Mouse (Mus musculus) kidney, embryonic 15.5 days (tissue): ENCODE measurements around the gene Gm3173. TPM values are rescaled to one million over a fixed set of nuclear protein-coding genes. Genes with fewer than 3 reads are reported as not detected.
"Not testable (repeated sequence)": the region's sequence is repeated elsewhere in the genome, so short reads cannot be mapped to it uniquely, and the experiment has no call there.

Experiments used
- ATAC-seq: fragments of 200-750 bp; cut with Nextera tagmentation; replicated peaks from 2 replicates; pipeline ENCODE4 v1.8.0; 2017; ENCODE audit warnings: moderate TSS enrichment; ENCODE audit not compliant: low FRiP score
- H3K27ac ChIP-seq: fragments of 300-500 bp; sonication (generic); 2 replicates; pipeline ENCODE4 v1.5.1; 2015; ENCODE audit warnings: mild to moderate bottlenecking, inconsistent platforms
- H3K27me3 ChIP-seq: fragments of 300-500 bp; sonication (generic); 2 replicates; pipeline ENCODE4 v1.6.1; 2015; ENCODE audit warnings: inconsistent platforms
- H3K36me3 ChIP-seq: fragments of 300-500 bp; sonication (generic); 2 replicates; pipeline ENCODE4 v1.6.1; 2015; ENCODE audit warnings: inconsistent platforms
- H3K4me1 ChIP-seq: fragments of 300-500 bp; sonication (generic); 2 replicates; pipeline ENCODE4 v1.6.1; 2015; ENCODE audit warnings: inconsistent platforms
- H3K4me2 ChIP-seq: fragments of 300-500 bp; sonication (generic); 2 replicates; pipeline ENCODE4 v1.6.1; 2015; ENCODE audit warnings: moderate library complexity, mild to moderate bottlenecking, inconsistent platforms
- H3K4me3 ChIP-seq: fragments of 300-500 bp; sonication (generic); replicated peaks from 2 replicates; pipeline ENCODE4 v1.5.1; 2015; ENCODE audit warnings: mild to moderate bottlenecking, inconsistent platforms
- H3K9ac ChIP-seq: fragments of 300-500 bp; sonication (generic); 2 replicates; pipeline ENCODE4 v1.6.1; 2015; ENCODE audit warnings: mild to moderate bottlenecking, inconsistent platforms
- H3K9me3 ChIP-seq: fragments of 300-500 bp; sonication (generic); replicated peaks from 2 replicates; pipeline ENCODE4 v1.6.1; 2016; ENCODE audit warnings: inconsistent platforms
- WGBS: fragments of 180-500 bp; shearing (Covaris S2); methylation state at CpG from one replicate; pipeline ENCODE4 v1.1.7; 2015; ENCODE audit warnings: mixed read lengths; 5-methylcytosine and 5-hydroxymethylcytosine counted together
- polyA plus RNA-seq: library from polyadenylated mRNA; unstranded; fragments of >200 nt; fragmentation: Nextera tagmentation; extraction: Ambion mirVana; gene quantifications from 2 replicates; pipeline ENCODE4 v1.2.1, GENCODE M21; 2015

Gm3173 gene
- polyA plus RNA-seq, 1 experiment from 2014 or later, result not detected

DNA sequence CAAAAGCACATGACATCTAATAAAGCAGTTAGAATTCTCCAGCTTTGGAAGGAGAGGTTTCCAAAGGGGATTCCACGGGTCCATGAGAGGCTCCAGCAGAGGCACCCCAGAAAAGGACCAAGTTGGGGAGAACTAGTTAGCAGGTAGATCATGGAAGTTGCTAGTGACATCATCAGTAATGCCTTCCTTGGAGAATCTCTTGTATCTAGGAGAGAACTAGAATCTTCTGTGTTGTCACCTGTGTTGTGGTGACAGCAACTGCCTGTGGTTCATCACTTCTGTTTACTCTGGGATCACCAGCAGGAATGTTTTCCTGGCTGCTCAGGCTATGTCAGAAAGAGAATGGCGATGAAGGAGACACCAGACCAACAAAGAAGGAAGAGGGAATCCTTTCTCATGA lies 124.3 kb downstream of the Gm3173 start, which contains the start of gene Gm3047:
Gene Gm3047, plus strand, starts transcription at position 301 of the 400 bp plus-strand sequence.
- not testable (repeated sequence) for H3K4me2 ChIP-seq, H3K9ac ChIP-seq, H3K36me3 ChIP-seq, H3K27me3 ChIP-seq, H3K9me3 ChIP-seq, H3K4me3 ChIP-seq, H3K4me1 ChIP-seq, H3K27ac ChIP-seq, ATAC-seq
- no CpG with 5 or more reads among the region's 2 CpGs for WGBS

Other genes with a start within 250 kb of the Gm3173 start
- gene Gm2974, start 248.4 kb upstream of the Gm3173 start, polyA plus RNA-seq, result 0.18 and 0.45 TPM in 2 replicates
- not detected in 2 replicates for gene Gm3138, start 181.4 kb upstream of the Gm3173 start, polyA plus RNA-seq
- gene Gm3149, start 113.7 kb upstream of the Gm3173 start, polyA plus RNA-seq, result not detected in 2 replicates
- 0.10 TPM in 1 of 2 replicates, not detected in the other for gene 2610042L04Rik, start 96.2 kb upstream of the Gm3173 start, polyA plus RNA-seq
- not detected in 2 replicates for gene Gm3159, start 33.5 kb upstream of the Gm3173 start, polyA plus RNA-seq
- gene Gm3164, start 15.5 kb upstream of the Gm3173 start, polyA plus RNA-seq, result 0.17 and 0.19 TPM in 2 replicates
- gene Gm3182, start 50.8 kb downstream of the Gm3173 start, polyA plus RNA-seq, result not detected in 2 replicates
- gene Gm3047, start 124.4 kb downstream of the Gm3173 start, polyA plus RNA-seq, result not detected in 2 replicates
- gene Gm8159, start 201.4 kb downstream of the Gm3173 start, polyA plus RNA-seq, result not detected in 2 replicates
- gene Gm3239, start 233.2 kb downstream of the Gm3173 start, polyA plus RNA-seq, result 0.17 TPM in 1 of 2 replicates, not detected in the other